Mouse (Mus musculus): ENCODE measurements around the gene Slc9a8.

Gene Slc9a8

GRCm38 (mm10) chr2:167447207-167447606 lies 25.7 kb downstream of the Slc9a8 start:
- in situ Hi-C loops (cut with MboI, MseI), result no loop called here

- in situ Hi-C loops (cut with MboI, MseI), result no loop called here
These were observed 26.1 kb downstream of the Slc9a8 start for GRCm38 (mm10) chr2:167447629-167448028.

- in situ Hi-C loops (cut with MboI, MseI), result no loop called here
These were observed 28.1 kb downstream of the Slc9a8 start for GRCm38 (mm10) chr2:167449331-167450275.

- in situ Hi-C loops (cut with MboI, MseI), result no loop called here
These were observed 29.1 kb downstream of the Slc9a8 start for GRCm38 (mm10) chr2:167450647-167451046.

GRCm38 (mm10) chr2:167453814-167454213 lies 32.3 kb downstream of the Slc9a8 start:
- in situ Hi-C loops (cut with MboI, MseI), result no loop called here

GRCm38 (mm10) chr2:167456361-167457020 lies 35.0 kb downstream of the Slc9a8 start:
- in situ Hi-C loops (cut with MboI, MseI), result no loop called here

GRCm38 (mm10) chr2:167457213-167457612 lies 35.7 kb downstream of the Slc9a8 start:
- in situ Hi-C loops (cut with MboI, MseI), result no loop called here

GRCm38 (mm10) chr2:167458548-167458947 lies 37.0 kb downstream of the Slc9a8 start:
- in situ Hi-C loops (cut with MboI, MseI), result no loop called here

GRCm38 (mm10) chr2:167459071-167459865 lies 37.8 kb downstream of the Slc9a8 start:
- in situ Hi-C loops (cut with MboI, MseI), result no loop called here

- in situ Hi-C loops (cut with MboI, MseI), result no loop called here
These were observed 41.4 kb downstream of the Slc9a8 start for GRCm38 (mm10) chr2:167462954-167463353.

GRCm38 (mm10) chr2:167463802-167464201 lies 42.3 kb downstream of the Slc9a8 start:
- in situ Hi-C loops (cut with MboI, MseI), result no loop called here

- in situ Hi-C loops (cut with MboI, MseI), result loop anchor here (5.0 kb wide), 1 partner anchor 184 kb away; no protein-coding TSS in a partner anchor
These were observed 44.4 kb downstream of the Slc9a8 start for GRCm38 (mm10) chr2:167465951-167466350.

- in situ Hi-C loops (cut with MboI, MseI), result loop anchor here (5.0 kb wide), 1 partner anchor 185 kb away; no protein-coding TSS in a partner anchor
These were observed 45.7 kb downstream of the Slc9a8 start for GRCm38 (mm10) chr2:167467214-167467613.

GRCm38 (mm10) chr2:167468444-167468843 lies 46.9 kb downstream of the Slc9a8 start:
- in situ Hi-C loops (cut with MboI, MseI), result loop anchor here (5.0 kb wide), 1 partner anchor 186 kb away; no protein-coding TSS in a partner anchor

- in situ Hi-C loops (cut with MboI, MseI), result no loop called here
These were observed 49.1 kb downstream of the Slc9a8 start for GRCm38 (mm10) chr2:167470611-167471010.

GRCm38 (mm10) chr2:167471585-167471984 lies 50.1 kb downstream of the Slc9a8 start:
- in situ Hi-C loops (cut with MboI, MseI), result no loop called here

- in situ Hi-C loops (cut with MboI, MseI), result no loop called here
These were observed 52.7 kb downstream of the Slc9a8 start for GRCm38 (mm10) chr2:167474218-167474617.

- in situ Hi-C loops (cut with MboI, MseI), result no loop called here
These were observed 54.1 kb downstream of the Slc9a8 start for GRCm38 (mm10) chr2:167475596-167475995.

GRCm38 (mm10) chr2:167476200-167476688 lies 54.7 kb downstream of the Slc9a8 start:
- in situ Hi-C loops (cut with MboI, MseI), result no loop called here

GRCm38 (mm10) chr2:167476762-167477161 lies 55.2 kb downstream of the Slc9a8 start:
- in situ Hi-C loops (cut with MboI, MseI), result no loop called here

- in situ Hi-C loops (cut with MboI, MseI), result no loop called here
These were observed 56.6 kb downstream of the Slc9a8 start for GRCm38 (mm10) chr2:167478128-167478527.
